Mouse (Mus musculus): Measurements from ENCODE around the gene Tpp2. TPM values are rescaled to one million over a fixed set of nuclear protein-coding genes. Genes with fewer than 3 reads are reported as not detected.

Tpp2 gene
- polyA plus RNA-seq, 1 experiment, result 17.2 TPM

DNA sequence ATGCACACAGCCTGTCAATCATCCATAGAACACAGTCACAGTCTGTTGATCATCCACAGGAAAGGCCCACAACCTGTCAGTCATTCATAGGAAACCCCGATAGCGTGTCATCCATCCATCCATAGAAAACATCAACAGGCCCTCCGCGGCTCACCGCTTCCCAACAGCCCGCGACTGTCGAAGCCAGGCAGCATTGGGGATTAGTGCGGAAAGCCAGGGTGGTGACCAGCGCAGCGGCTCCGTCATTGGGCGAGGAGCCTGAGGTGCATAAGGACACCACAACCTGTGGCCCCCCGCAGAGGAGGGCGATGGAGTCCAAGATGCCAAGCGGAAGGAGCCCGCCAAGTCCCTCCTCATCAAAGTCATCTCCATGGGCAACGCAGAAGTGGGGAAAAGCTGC, 35.5 kb upstream of the Tpp2 start:
- Histone ChIP-seq H3K36me3 (ENCODE audit: control insufficient read depth, insufficient read depth) (no peaks in the 10 kb centered on the region), H3K27me3 (ENCODE audit: control insufficient read depth, insufficient read depth, insufficient read length) (peaks cover 3% of the 10 kb centered on the region), H3K4me3 (no peak overlapping the region), H3ac (ENCODE audit: control insufficient read depth, insufficient read length) (no peak overlapping the region), H3K4me2 (ENCODE audit: low read depth) (no peak overlapping the region), H3K79me2 (ENCODE audit: control insufficient read depth, insufficient read depth) (no peaks in the 10 kb centered on the region)
- TF ChIP-seq SRF (IDR thresholded peaks at IDR 0.05; ENCODE audit: control insufficient read depth, insufficient read length, low read depth), result no peak
- TF ChIP-seq MAX (IDR thresholded peaks at IDR 0.05; ENCODE audit: low read depth), result no peak
- TF ChIP-seq E2F4 (IDR thresholded peaks at IDR 0.05; ENCODE audit: insufficient read depth), result no peak
- TF ChIP-seq TCF12 (IDR thresholded peaks at IDR 0.05; ENCODE audit: insufficient read depth, poor library complexity, severe bottlenecking), result no peak
- no peak for TF ChIP-seq POLR2A (IDR thresholded peaks at IDR 0.05; ENCODE audit: insufficient read length, low read depth)
- TF ChIP-seq MYOG (IDR thresholded peaks at IDR 0.05; ENCODE audit: control insufficient read depth in 1 of 3, insufficient read depth in 1 of 3, insufficient read length in 2 of 3, low read depth in 2 of 3), result no peak
- no peak for TF ChIP-seq POLR2AphosphoS2 (IDR thresholded peaks at IDR 0.05; ENCODE audit: insufficient read length, low read depth)
- TF ChIP-seq USF1 (IDR thresholded peaks at IDR 0.05; ENCODE audit: low read depth), result no peak

DNA sequence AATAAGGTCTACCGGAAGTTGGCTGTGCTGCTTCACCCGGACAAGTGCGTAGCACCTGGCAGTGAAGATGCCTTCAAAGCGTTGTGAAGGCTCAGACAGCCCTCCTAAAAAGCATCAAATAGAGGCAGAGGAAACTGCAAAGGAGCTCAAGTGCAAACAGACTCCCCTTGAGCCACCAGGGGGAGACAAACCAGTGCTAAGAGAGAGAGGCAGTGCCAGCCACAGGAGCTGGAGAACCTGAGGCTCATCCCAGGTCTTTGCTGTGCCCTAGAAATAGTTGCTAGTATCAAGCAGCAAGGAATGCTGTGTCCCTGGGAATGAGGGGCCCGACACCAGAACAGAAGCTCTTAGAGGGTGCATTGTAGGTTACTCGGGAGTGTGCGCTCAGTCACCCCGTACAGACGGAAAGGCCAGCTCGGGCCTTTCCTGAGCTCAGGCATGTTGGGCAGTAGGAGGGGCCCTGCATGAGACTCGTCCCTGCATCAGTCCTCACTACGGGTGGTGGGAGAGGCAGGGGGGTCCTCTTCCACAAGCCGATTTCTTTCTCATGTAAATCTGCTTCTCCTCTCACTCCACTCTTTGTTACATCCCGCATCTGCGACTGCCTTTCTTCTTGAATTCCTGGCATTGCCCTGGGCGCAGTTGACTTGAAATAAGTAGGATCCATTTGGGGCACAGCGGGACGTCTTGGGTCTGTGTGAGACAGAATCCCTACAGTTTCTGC, 34.3 kb upstream of the Tpp2 start:
- no peaks in the 10 kb centered on the region for H3K36me3 ChIP-seq (ENCODE audit: control insufficient read depth, insufficient read depth)
- H3ac ChIP-seq (ENCODE audit: control insufficient read depth, insufficient read length), result no peak overlapping the region
- no peak overlapping the region for H3K4me3 ChIP-seq
- no peak overlapping the region for H3K4me2 ChIP-seq (ENCODE audit: low read depth)
- no peaks in the 10 kb centered on the region for H3K79me2 ChIP-seq (ENCODE audit: control insufficient read depth, insufficient read depth)
- H3K27me3 ChIP-seq (ENCODE audit: control insufficient read depth, insufficient read depth, insufficient read length), result peaks cover 3% of the 10 kb centered on the region
- TF ChIP-seq POLR2AphosphoS2 (IDR thresholded peaks at IDR 0.05; ENCODE audit: insufficient read length, low read depth) (no peak), REST (IDR thresholded peaks at IDR 0.05; ENCODE audit: insufficient read depth, insufficient read length) (no peak), MAX (IDR thresholded peaks at IDR 0.05; ENCODE audit: low read depth) (no peak), MYOG (IDR thresholded peaks at IDR 0.05; ENCODE audit: control insufficient read depth in 1 of 3, insufficient read depth in 1 of 3, insufficient read length in 2 of 3, low read depth in 2 of 3) (no peak), TCF12 (IDR thresholded peaks at IDR 0.05; ENCODE audit: insufficient read depth, poor library complexity, severe bottlenecking) (no peak), SRF (IDR thresholded peaks at IDR 0.05; ENCODE audit: control insufficient read depth, insufficient read length, low read depth) (no peak), E2F4 (IDR thresholded peaks at IDR 0.05; ENCODE audit: insufficient read depth) (no peak), CEBPB (IDR thresholded peaks at IDR 0.05; ENCODE audit: insufficient read depth, poor library complexity, severe bottlenecking) (no peak), POLR2A (IDR thresholded peaks at IDR 0.05; ENCODE audit: insufficient read length, low read depth) (no peak), TCF3 (IDR thresholded peaks at IDR 0.05; ENCODE audit: insufficient read length, low read depth) (no peak), USF1 (IDR thresholded peaks at IDR 0.05; ENCODE audit: low read depth) (no peak), MYOD1 (IDR thresholded peaks at IDR 0.05; ENCODE audit: control insufficient read depth in 1 of 3, insufficient read length in 2 of 3, low read depth in 2 of 3) (no peak)

DNA sequence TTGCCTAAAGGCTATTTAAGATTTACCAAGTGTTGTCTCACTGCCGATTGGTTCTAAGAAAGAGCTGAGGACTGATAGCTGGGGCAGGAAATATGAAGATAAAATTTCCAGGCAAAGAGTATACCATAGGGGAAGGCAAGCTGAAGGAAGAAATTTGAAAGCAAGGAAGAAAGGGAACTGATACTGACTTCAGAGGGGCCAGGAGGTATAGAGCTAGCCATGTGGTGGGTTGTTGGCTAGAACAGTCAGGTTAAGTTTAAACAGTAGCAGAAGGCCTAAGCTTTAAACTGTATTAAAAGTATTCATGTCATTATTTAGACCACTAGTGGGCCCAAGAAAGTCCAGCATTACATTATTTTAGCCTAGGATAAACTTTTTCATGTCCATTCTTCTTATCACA, 31.0 kb upstream of the Tpp2 start:
- Histone ChIP-seq H3K27me3 (ENCODE audit: control insufficient read depth, insufficient read depth, insufficient read length) (peaks cover 3% of the 10 kb centered on the region), H3K4me3 (no peak overlapping the region), H3ac (ENCODE audit: control insufficient read depth, insufficient read length) (no peak overlapping the region), H3K36me3 (ENCODE audit: control insufficient read depth, insufficient read depth) (no peaks in the 10 kb centered on the region), H3K79me2 (ENCODE audit: control insufficient read depth, insufficient read depth) (no peaks in the 10 kb centered on the region), H3K4me2 (ENCODE audit: low read depth) (no peak overlapping the region)
- TF ChIP-seq MAX (IDR thresholded peaks at IDR 0.05; ENCODE audit: low read depth), result no peak
- no peak for TF ChIP-seq MYOG (IDR thresholded peaks at IDR 0.05; ENCODE audit: control insufficient read depth in 1 of 3, insufficient read depth in 1 of 3, insufficient read length in 2 of 3, low read depth in 2 of 3)
- no peak for TF ChIP-seq POLR2AphosphoS2 (IDR thresholded peaks at IDR 0.05; ENCODE audit: insufficient read length, low read depth)
- no peak for TF ChIP-seq REST (IDR thresholded peaks at IDR 0.05; ENCODE audit: insufficient read depth, insufficient read length)
- no peak for TF ChIP-seq TCF3 (IDR thresholded peaks at IDR 0.05; ENCODE audit: insufficient read length, low read depth)
- TF ChIP-seq POLR2A (IDR thresholded peaks at IDR 0.05; ENCODE audit: insufficient read length, low read depth), result no peak
- TF ChIP-seq MYOD1 (IDR thresholded peaks at IDR 0.05; ENCODE audit: control insufficient read depth in 1 of 3, insufficient read length in 2 of 3, low read depth in 2 of 3), result no peak
- no peak for TF ChIP-seq TCF12 (IDR thresholded peaks at IDR 0.05; ENCODE audit: insufficient read depth, poor library complexity, severe bottlenecking)
- no peak for TF ChIP-seq CEBPB (IDR thresholded peaks at IDR 0.05; ENCODE audit: insufficient read depth, poor library complexity, severe bottlenecking)
- no peak for TF ChIP-seq USF1 (IDR thresholded peaks at IDR 0.05; ENCODE audit: low read depth)
- no peak for TF ChIP-seq SRF (IDR thresholded peaks at IDR 0.05; ENCODE audit: control insufficient read depth, insufficient read length, low read depth)
- TF ChIP-seq E2F4 (IDR thresholded peaks at IDR 0.05; ENCODE audit: insufficient read depth), result no peak

DNA sequence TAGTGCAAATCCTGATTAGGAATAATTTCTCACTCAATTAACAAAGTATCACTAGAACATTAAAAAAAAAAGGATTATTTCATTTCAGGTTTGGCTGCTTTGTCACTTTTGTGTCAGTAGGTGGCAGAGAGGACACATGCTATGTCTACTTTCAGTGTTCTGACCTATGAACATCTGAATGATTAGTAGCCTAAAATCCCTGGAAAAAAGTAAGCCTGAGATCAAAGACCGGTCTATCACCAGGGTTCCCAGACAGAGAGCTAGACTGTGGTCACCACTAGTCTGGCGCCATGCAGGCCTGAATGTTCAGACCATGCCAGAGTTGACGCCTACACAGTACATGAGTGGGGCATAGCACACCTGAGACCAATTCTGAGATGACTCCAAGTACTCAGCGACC, 30.6 kb upstream of the Tpp2 start:
- Histone ChIP-seq H3K79me2 (ENCODE audit: control insufficient read depth, insufficient read depth) (no peaks in the 10 kb centered on the region), H3K27me3 (ENCODE audit: control insufficient read depth, insufficient read depth, insufficient read length) (peaks cover 3% of the 10 kb centered on the region), H3ac (ENCODE audit: control insufficient read depth, insufficient read length) (no peak overlapping the region), H3K4me3 (no peak overlapping the region), H3K36me3 (ENCODE audit: control insufficient read depth, insufficient read depth) (no peaks in the 10 kb centered on the region), H3K4me2 (ENCODE audit: low read depth) (no peak overlapping the region)
- no peak for TF ChIP-seq USF1 (IDR thresholded peaks at IDR 0.05; ENCODE audit: low read depth)
- no peak for TF ChIP-seq TCF12 (IDR thresholded peaks at IDR 0.05; ENCODE audit: insufficient read depth, poor library complexity, severe bottlenecking)
- no peak for TF ChIP-seq REST (IDR thresholded peaks at IDR 0.05; ENCODE audit: insufficient read depth, insufficient read length)
- no peak for TF ChIP-seq E2F4 (IDR thresholded peaks at IDR 0.05; ENCODE audit: insufficient read depth)
- TF ChIP-seq MYOD1 (IDR thresholded peaks at IDR 0.05; ENCODE audit: control insufficient read depth in 1 of 3, insufficient read length in 2 of 3, low read depth in 2 of 3), result no peak
- TF ChIP-seq POLR2AphosphoS2 (IDR thresholded peaks at IDR 0.05; ENCODE audit: insufficient read length, low read depth), result no peak
- no peak for TF ChIP-seq POLR2A (IDR thresholded peaks at IDR 0.05; ENCODE audit: insufficient read length, low read depth)

Data from myocyte (in vitro differentiated cells).